Mouse (Mus musculus): ENCODE measurements around the gene Ghrl. TPM values are rescaled to one million over a fixed set of nuclear protein-coding genes. Genes with fewer than 3 reads are reported as not detected.
"Not testable (repeated sequence)": the region's sequence is repeated elsewhere in the genome, so short reads cannot be mapped to it uniquely, and the experiment has no call there.

Gene Ghrl
- total RNA-seq, 2 experiments from 2014 or later = 0.98 TPM; not detected in 1

- no peak for TF ChIP-seq CTCF (IDR thresholded peaks at IDR 0.05)
- H3K27ac ChIP-seq = no peak overlapping the region
- no peak for DNase-seq (ENCODE audit: extremely low spot score in 1 of 2, low spot score in 2 of 2)
- intact Hi-C loops (cut with DNase I) = no loop called here
- H3K4me3 ChIP-seq = no peak overlapping the region
Measured at GRCm38 (mm10) chr6:113678246-113679012, 41.3 kb downstream of the Ghrl start.

- no peak overlapping the region; the same call in 1 of the 2 replicates for H3K27ac ChIP-seq
- DNase-seq (ENCODE audit: extremely low spot score in 1 of 2, low spot score in 2 of 2) = no peak
- H3K4me3 ChIP-seq = no peak overlapping the region
- intact Hi-C loops (cut with DNase I) = no loop called here
- TF ChIP-seq CTCF (IDR thresholded peaks at IDR 0.05) = no peak
Measured at GRCm38 (mm10) chr6:113677070-113677734, 42.5 kb downstream of the Ghrl start.

GRCm38 (mm10) chr6:113675991-113676390, 43.7 kb downstream of the Ghrl start:
- no peak for TF ChIP-seq CTCF (IDR thresholded peaks at IDR 0.05)
- DNase-seq (ENCODE audit: extremely low spot score in 1 of 2, low spot score in 2 of 2) = no peak
- Histone ChIP-seq H3K4me3 (no peak overlapping the region), H3K27ac (no peak overlapping the region)
- intact Hi-C loops (cut with DNase I) = no loop called here

- DNase-seq (ENCODE audit: extremely low spot score in 1 of 2, low spot score in 2 of 2) = no peak
- no peak overlapping the region for H3K27ac ChIP-seq
- no peak overlapping the region for H3K4me3 ChIP-seq
- TF ChIP-seq CTCF (IDR thresholded peaks at IDR 0.05) = no peak
- intact Hi-C loops (cut with DNase I) = no loop called here
Measured at GRCm38 (mm10) chr6:113675234-113675633, 44.4 kb downstream of the Ghrl start.

- H3K4me3 ChIP-seq = no peak overlapping the region
- H3K27ac ChIP-seq = no peak overlapping the region
- TF ChIP-seq CTCF (IDR thresholded peaks at IDR 0.05) = no peak
- intact Hi-C loops (cut with DNase I) = no loop called here
- no peak for DNase-seq (ENCODE audit: extremely low spot score in 1 of 2, low spot score in 2 of 2)
Measured at GRCm38 (mm10) chr6:113672989-113673388, 46.7 kb downstream of the Ghrl start.

- intact Hi-C loops (cut with DNase I); H3K27ac ChIP-seq; DNase-seq (ENCODE audit: extremely low spot score in 1 of 2, low spot score in 2 of 2); H3K4me3 ChIP-seq: not testable (repeated sequence)
- TF ChIP-seq CTCF (IDR thresholded peaks at IDR 0.05) = peak; percentile 21
Measured at GRCm38 (mm10) chr6:113672029-113672428, 47.7 kb downstream of the Ghrl start.

GRCm38 (mm10) chr6:113669821-113670220, 49.9 kb downstream of the Ghrl start:
- Histone ChIP-seq H3K27ac (peak overlapping the region; percentile 64; the same call in 1 of the 2 replicates), H3K4me3 (no peak overlapping the region)
- TF ChIP-seq CTCF (IDR thresholded peaks at IDR 0.05) = no peak
- intact Hi-C loops (cut with DNase I) = no loop called here
- no peak for DNase-seq (ENCODE audit: extremely low spot score in 1 of 2, low spot score in 2 of 2)

- no peak for TF ChIP-seq CTCF (IDR thresholded peaks at IDR 0.05)
- intact Hi-C loops (cut with DNase I) = no loop called here
- H3K27ac ChIP-seq = peak overlapping the region; percentile 64
- no peak for DNase-seq (ENCODE audit: extremely low spot score in 1 of 2, low spot score in 2 of 2)
- no peak overlapping the region for H3K4me3 ChIP-seq
Measured at GRCm38 (mm10) chr6:113668287-113669154, 51.2 kb downstream of the Ghrl start.

GRCm38 (mm10) chr6:113667611-113668122, 52.0 kb downstream of the Ghrl start:
- DNase-seq (ENCODE audit: extremely low spot score in 1 of 2, low spot score in 2 of 2) = no peak
- no peak for TF ChIP-seq CTCF (IDR thresholded peaks at IDR 0.05)
- Histone ChIP-seq H3K4me3 (no peak overlapping the region), H3K27ac (no peak overlapping the region)
- intact Hi-C loops (cut with DNase I) = no loop called here

Small RNA genes lying within 50 kb of the gene (microRNA-seq; reads per million reads assigned to microRNA genes)
- gene Mir7042 = 0 to 0.24 reads per million in 2 experiments

Other genes with a start within 250 kb of the Ghrl start
- gene Il17rc, start 248.5 kb downstream of the Ghrl start, total RNA-seq (2021) = 1 to 10 TPM; 4.4 to 5.1 TPM
- gene Creld1, start 236.6 kb downstream of the Ghrl start, total RNA-seq (2021) = 100 to 1,000 TPM; 116 to 117 TPM
- 10 to 100 TPM; 54.9 to 61.1 TPM for gene Prrt3, start 217.9 kb downstream of the Ghrl start, total RNA-seq (2021)
- 10 to 100 TPM; 76.5 to 77.5 TPM for gene Emc3, start 188.2 kb downstream of the Ghrl start, total RNA-seq (2021)
- 1 to 10 TPM; 2.1 to 2.2 TPM for gene Fancd2, start 188.2 kb downstream of the Ghrl start, total RNA-seq (2021)
- not detected for gene Fancd2os, start 119.2 kb downstream of the Ghrl start, total RNA-seq (2021)
- gene Brk1, start 115.1 kb downstream of the Ghrl start, total RNA-seq (2021) = 100 to 1,000 TPM; 221 to 228 TPM
- 10 to 100 TPM; 41.5 to 43.0 TPM for gene Vhl, start 95.9 kb downstream of the Ghrl start, total RNA-seq (2021)
- gene Irak2, start 81.4 kb downstream of the Ghrl start, total RNA-seq (2021) = 10 to 100 TPM; 21.6 to 25.6 TPM
- gene Tatdn2, start 22.8 kb downstream of the Ghrl start, total RNA-seq (2021) = 10 to 100 TPM; 71.4 to 72.8 TPM
- 10 to 100 TPM; 67.5 to 67.8 TPM for gene Sec13, start 20.9 kb upstream of the Ghrl start, total RNA-seq (2021)